Mouse (Mus musculus) cerebellum, adult 11-12 months (tissue): ENCODE measurements around the gene Spon2.

Experiments
- DNase-seq: peaks from one replicate; pipeline ENCODE4 v3.0.0; 2022

Gene Spon2

DNA sequence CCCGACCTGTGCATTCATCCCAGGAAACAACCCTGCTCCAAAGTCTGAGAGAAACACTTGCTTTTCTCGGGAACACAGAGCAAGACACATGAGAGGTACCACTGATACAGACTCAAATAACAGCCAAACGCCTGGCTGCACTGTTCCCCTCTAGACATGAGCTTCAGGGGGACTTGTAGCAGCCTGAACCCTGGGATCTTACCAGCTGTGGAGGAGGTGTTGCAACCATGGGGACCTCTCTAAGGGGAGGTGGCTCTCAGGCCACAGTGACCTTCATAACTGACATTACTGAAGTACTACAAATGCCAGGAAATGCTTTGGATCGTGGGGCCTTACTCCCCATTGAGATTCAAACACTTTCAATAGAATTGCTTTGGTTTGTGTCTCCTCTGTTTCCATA is 3.5 kb downstream of the Spon2 start:
- no peak for DNase-seq

DNA sequence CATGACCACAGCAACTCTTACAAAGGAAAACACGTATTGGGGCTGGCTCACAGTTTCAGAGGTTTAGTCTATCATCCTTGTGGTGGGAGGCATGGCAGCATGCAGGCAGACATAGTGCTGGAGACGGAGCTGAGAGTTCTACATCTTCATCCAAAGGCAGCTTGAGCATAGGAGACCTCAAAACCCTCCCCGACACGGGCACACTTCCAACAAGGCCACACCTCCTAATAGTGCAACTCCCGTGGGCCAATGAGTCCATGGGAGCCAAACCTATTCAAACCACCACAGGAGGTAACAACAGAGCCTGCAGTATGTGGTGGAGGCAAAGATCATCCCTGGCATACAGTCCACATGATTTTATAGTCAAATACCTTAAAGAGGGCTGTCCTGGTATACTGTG is 7.0 kb downstream of the Spon2 start:
- DNase-seq = no peak

DNA sequence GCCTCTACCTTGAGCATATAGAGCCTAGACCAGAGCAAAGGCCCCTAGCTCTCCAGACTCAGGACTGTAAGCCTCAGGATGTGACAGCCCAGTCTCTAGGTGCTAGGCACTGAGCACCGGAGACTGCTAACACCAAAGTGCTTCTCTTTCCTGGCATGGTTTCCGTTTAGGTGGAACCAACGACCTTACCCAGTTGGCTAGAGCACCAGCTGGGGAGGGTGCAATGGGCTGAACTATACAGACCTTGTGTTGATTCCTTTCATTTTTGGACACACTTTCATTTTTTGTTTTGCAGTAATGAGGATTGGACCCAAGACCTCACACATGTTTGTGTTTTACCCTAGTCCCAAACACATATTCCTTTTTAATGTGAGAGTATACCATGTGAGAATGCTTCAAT is 7.7 kb downstream of the Spon2 start:
- no peak for DNase-seq

DNA sequence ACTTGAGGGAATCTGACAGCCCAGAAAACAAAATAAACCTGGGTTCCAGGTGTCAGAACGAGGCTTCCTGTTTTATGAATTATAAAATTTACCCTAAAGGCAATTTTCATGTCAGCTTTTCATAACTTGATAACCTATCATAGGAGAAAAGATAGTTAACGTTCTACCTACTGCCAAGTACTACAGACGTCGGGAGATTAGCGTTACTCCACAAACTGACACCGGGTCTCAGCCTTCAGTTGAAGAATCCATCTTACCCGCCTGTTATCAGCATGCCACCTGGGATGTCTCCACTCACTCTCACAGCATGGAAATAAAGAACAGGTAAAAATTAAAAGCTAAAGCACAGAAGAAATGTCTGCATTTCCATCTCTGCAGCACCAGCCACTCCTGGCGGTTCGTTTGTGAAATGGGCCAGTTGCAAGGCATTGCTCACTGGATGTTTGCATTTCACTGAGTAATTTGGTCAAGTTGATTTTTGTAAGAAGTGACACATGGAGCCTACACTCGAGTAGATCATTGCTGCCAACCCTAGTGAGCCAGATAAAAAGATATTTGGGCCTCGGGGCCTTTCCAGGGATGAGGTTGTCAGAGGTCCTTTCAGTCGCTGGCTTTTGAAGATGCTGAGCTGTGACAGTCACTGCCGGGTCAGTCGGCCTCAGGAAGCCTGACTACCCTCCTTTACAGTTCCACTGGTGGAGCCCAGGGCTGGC is 9.6 kb downstream of the Spon2 start:
- DNase-seq = no peak

DNA sequence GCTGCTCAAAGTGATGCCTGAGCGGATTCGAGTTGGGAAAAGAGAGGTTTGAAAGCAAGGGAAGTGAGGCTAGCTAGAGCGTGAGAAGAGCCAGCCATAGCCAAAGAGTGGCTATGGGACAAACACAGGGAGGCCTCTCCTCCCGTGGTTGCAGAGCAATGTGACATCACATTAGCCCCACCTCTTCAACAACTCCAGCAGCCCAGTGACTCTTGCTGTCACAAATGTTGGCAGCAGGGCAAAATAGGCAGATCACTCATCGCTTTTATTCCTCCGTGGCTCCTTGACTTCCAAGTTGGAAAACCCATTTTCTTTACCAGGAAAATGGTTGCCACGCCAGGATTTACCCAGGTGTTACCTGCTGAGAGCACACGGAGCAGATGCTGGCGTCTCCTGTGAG is 11.1 kb downstream of the Spon2 start:
- DNase-seq = no peak

DNA sequence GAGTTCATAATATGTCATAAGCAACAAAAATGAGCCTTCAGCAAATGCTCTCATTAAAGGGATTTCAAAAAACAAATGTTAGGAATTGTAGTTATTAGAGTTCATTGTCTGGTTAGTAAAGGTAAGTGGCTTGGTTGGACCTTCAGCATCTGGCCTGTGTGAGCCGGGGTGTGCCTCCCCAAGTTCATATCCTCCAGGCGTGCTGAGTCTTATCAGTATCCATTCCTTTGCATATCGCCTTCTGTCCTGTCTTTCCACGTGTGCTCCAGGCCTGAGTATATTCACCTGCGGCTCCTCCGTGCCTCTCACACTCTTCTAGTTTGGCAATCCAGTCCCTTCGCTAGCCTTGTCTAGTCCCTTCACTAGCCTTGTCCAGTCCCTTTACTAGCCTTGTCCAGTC is 11.9 kb downstream of the Spon2 start:
- DNase-seq = no peak

DNA sequence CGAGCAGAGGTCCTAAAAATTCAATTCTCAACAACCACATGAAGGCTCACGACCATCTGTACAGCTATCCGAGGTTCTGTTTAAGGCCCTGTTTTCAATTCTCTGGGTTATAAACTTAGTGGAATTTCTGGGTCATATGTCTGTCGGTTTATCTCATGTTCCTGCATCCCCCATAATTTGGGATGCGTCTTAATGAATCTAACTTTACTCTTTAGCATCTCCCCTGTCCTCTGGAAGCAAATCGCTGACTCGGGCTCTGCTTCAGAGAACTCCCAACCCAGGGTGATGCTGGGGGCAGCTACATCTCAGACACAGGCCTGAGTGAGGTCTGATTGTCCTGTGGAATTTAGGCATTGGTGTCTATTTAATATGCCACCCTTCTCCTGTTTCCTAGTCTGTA is 14.0 kb downstream of the Spon2 start:
- DNase-seq = no peak

DNA sequence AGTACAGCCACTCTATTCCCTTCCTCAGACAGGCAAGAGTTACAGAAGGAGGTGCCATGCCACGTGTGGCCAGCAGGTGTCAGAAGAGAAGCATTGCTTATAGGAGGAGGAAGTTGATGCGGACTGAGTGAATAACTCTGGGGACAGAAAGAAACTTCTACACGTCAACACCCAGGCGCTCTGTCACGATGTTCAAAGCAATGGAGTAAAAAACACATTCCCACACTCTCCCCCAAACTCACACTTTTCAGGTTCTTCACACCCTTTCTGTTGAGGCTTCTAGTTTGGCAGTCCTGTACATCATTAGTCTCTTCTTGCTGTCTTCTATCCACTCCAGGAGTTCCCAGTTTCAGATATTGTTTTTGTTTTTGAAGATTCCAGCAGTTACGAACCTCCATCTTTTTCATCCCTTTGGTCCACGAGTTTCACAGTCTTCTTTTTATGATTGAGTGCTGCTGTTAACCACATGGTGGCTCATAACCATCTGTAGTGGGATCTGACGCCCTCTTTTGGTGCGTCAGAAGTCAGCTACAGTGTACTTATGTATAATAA is 14.5 kb downstream of the Spon2 start:
- DNase-seq = peak; percentile 61

DNA sequence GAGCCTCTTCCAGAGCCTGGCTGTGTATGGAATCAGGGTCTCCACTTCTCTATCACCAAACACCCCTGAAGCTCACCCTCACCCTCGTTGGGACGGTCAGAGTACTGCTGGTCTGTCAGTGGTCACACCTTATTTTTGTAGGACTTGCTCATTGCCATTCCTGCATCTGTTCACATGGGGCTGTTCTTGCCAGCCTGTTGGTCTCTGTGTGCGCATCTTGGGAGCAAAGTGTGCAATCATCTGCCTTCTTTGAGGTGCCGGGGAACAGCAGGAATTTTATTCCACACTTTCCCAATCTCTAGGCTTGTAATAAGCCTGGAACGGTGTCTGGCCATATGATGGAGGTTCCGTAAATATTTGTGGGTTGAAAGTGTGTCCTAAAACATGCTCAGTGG is 15.1 kb downstream of the Spon2 start:
- no peak for DNase-seq

DNA sequence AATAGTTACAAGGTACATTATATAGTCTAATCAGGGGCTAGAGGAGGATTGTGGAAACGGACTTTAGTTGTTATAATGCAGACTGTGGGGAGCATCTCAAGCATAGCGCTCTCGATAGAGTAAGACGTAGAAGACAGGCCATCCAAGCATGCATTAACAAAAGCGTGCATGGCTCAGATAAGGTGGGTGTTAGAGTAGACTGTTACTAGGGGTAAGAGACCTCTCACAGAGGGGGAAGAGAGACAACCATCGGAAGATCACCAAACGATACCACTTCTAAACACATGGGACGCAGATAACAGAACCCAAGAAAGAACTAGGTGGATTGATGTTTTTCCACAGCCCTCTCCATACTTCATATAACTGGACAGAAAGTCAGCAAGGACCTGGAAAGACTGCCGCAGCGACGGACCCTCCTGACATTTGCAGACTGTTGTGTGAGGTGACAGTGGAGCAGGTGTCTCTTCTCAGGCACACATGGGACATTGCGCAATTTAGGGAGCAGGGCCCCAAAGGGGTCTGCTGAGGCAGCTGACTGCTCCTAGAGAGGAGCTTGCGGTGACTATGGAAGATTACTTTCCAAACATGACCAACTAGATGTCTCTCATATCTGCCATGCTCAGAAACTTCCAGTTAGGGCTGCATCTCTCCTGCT is 15.6 kb downstream of the Spon2 start:
- no peak for DNase-seq

DNA sequence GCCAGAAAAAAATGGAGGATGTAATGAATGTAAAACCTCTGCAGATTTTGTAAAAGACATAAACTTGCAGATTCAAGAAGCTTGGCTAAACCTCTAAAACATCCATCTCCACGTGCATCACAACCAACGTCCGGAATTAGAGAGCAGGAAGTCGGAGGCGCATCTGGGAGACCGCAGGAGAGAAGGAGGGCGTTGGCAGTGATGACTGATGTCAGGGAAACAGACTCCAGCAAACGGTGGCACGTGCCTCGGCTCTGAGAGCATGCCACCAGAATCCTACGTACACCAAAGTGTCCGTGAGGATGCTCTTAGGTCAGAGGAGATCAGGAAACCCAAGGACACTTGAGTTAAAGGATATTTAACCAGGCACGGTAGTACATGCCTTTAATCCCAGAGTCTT is 16.6 kb downstream of the Spon2 start:
- DNase-seq = no peak

DNA sequence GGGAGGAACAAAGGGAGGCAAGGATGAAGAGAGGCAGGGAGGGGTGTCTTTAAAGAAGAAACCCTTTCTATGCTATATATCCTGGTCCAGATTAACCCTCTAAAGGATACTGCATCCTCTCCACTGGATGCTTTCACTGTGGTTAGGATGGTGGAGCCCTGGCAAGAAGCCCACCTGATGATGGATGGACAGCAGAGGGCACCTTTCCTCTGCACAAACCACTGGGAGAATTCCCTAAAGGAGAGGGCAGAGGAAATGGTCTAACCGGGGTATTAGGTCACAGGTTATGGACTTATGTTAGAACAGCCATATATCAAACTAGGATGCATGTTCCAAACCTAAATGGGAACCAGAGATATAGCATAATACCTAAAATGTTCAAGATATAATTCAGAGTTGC is 18.2 kb downstream of the Spon2 start:
- DNase-seq = no peak

DNA sequence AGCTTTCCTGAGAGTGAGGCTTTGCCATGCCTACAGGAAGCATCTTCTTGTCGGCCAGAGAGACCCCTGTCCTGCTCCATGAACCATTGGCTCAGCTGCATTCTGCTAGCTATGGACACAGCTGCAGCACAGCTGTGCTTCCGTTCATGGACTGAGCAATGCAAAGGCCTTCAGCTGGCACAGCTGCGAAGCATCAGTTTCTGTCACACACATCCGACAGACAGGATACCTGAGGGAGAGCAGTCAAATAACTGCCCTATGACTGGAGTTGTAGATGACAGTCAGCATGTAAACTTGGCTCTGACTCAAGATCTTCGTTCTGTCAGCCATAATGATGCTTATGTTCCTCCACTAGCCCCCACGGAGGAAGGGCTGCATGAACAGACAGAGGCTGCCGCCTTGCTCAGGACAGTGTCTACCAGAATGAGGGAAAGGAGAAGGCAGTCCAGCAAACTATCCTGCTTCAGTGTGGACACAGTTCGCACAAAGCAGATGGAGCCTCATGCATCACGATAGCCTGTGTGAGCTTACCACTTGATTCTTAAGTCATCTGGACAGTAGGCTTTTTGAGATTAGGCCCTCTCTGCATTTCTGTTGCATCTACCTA is 22.9 kb downstream of the Spon2 start:
- DNase-seq = no peak

DNA sequence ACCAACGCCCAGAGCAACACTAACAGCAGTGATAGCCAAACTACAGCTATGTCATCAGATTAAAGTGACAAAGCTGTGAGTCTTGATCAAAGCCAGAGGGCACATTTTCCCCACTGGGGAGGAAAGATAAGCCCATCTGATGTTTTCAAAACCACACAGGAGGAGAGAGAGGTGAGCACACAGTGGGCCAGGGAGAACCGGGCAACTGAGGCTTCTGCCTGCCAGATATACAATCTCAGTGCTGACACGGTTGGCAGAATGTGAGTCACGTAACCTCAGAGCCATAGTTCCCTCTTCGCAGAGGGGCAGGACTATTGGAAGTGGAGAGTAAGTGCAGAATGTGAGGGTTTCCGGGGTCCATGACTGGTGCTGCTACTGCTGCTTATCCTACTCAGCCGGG is 24.7 kb downstream of the Spon2 start:
- DNase-seq = no peak
